ENCODE assay signal across 8 mouse cellular contexts in genomic region chr9:37576436-37576930, GRCm38 (mm10). TPM values are rescaled to one million over a fixed set of nuclear protein-coding genes. Genes with fewer than 3 reads are reported as not detected.
DNase-seq lines count a peak whose midpoint lies in the region; ATAC-seq lines count a peak whose summit lies in the region.

No protein-coding gene starts in this region.

- H3K27me3 ChIP-seq in embryonic facial prominence, embryonic 12.5 days, result 0 out of 2 replicates have a peak, but pooled peaks cover 3% of the 10 kb centered on the region

- 0 out of 2 replicates have a peak, but pooled peaks have one; percentile 22 for ATAC-seq in embryonic facial prominence, embryonic 12.5 days (ENCODE audit: insufficient number of reproducible peaks, insufficient read depth, low FRiP score, low TSS enrichment)
- ATAC-seq in megakaryocyte, adult 5-6 weeks (ENCODE audit: poor library complexity, severe bottlenecking), result peak; percentile 54
- no peak for ATAC-seq in inflammation-experienced regulatory T-cells, adult 6 months

- H3K36me3 ChIP-seq in embryonic facial prominence, embryonic 12.5 days, result no peaks in the 10 kb centered on the region

- no peak overlapping the region for H3K27ac ChIP-seq in embryonic facial prominence, embryonic 12.5 days

- H3K4me1 ChIP-seq in embryonic facial prominence, embryonic 12.5 days, result 0 out of 2 replicates have a peak, but pooled peaks cover 4% of the 10 kb centered on the region

- H3K9me3 ChIP-seq in embryonic facial prominence, embryonic 12.5 days, result no peaks in the 10 kb centered on the region

- H3K4me3 ChIP-seq in embryonic facial prominence, embryonic 12.5 days, result no peak overlapping the region

- no peak overlapping the region for H3K9ac ChIP-seq in embryonic facial prominence, embryonic 12.5 days

- DNase-seq in ovary, adult 18-20 months (ENCODE audit: low spot score), result peak; percentile 47
- DNase-seq in ovary, postnatal 10 days (ENCODE audit: low spot score), result no peak
- peak; percentile 4 to 14 for DNase-seq in kidney, postnatal 4 days
- DNase-seq in right cerebral cortex, postnatal 4 days, result peak; percentile 27
- DNase-seq in cerebellum, postnatal 14 days, result no peak

- WGBS in embryonic facial prominence, embryonic 12.5 days, result 22% methylated on average over 14 of the region's 14 CpGs

- peak overlapping the region; percentile 35 for H3K4me2 ChIP-seq in embryonic facial prominence, embryonic 12.5 days (replicated peaks)

RNA-seq across cellular contexts. Expression of gene Siae, which starts 21.0 kb away (rescaled TPM):
- 7.3 and 7.8 TPM in 2 replicates for polyA plus RNA-seq in embryonic facial prominence, embryonic 12.5 days (2016; fragmentation: Nextera tagmentation; extraction: Ambion mirVana)
- 10.2 and 10.9 TPM in 2 replicates for total RNA-seq in megakaryocyte, adult 5-6 weeks (2015)
- total RNA-seq in megakaryocyte, adult 5-6 weeks (2017), result 9.1 and 9.8 TPM in 2 replicates
- polyA plus RNA-seq in inflammation-experienced regulatory T-cells, adult 6 months (2017; shearing (Covaris generic)), result 10 to 100 TPM; 11.7 to 19.8 (median 13.9) TPM

RNA-seq across cellular contexts. Expression of gene Nrgn, which starts 23.8 kb away (rescaled TPM):
- 6.7 and 6.9 TPM in 2 replicates for polyA plus RNA-seq in embryonic facial prominence, embryonic 12.5 days (2016; fragmentation: Nextera tagmentation; extraction: Ambion mirVana)
- 0.25 and 1.4 TPM in 2 replicates for total RNA-seq in megakaryocyte, adult 5-6 weeks (2015)
- total RNA-seq in megakaryocyte, adult 5-6 weeks (2017), result not detected in 2 replicates
- polyA plus RNA-seq in inflammation-experienced regulatory T-cells, adult 6 months (2017; shearing (Covaris generic)), result 10 to 100 TPM in 1 of 3 experiments, under 1 TPM in 1, not detected in 1; 0.58 to 21.3 TPM

RNA-seq across cellular contexts. Expression of gene Spa17, which starts 37.0 kb away (rescaled TPM):
- 8.3 and 10.0 TPM in 2 replicates for polyA plus RNA-seq in embryonic facial prominence, embryonic 12.5 days (2016; fragmentation: Nextera tagmentation; extraction: Ambion mirVana)
- total RNA-seq in megakaryocyte, adult 5-6 weeks (2015), result 2.3 and 2.7 TPM in 2 replicates
- total RNA-seq in megakaryocyte, adult 5-6 weeks (2017), result 3.6 TPM in 1 of 2 replicates, not detected in the other
- 1 to 10 TPM in 2 of 3 experiments, not detected in 1; 1.2 to 1.4 TPM for polyA plus RNA-seq in inflammation-experienced regulatory T-cells, adult 6 months (2017; shearing (Covaris generic))

RNA-seq across cellular contexts. Expression of gene Vsig2, which starts 37.4 kb away (rescaled TPM):
- polyA plus RNA-seq in embryonic facial prominence, embryonic 12.5 days (2016; fragmentation: Nextera tagmentation; extraction: Ambion mirVana), result 1.0 and 1.1 TPM in 2 replicates
- not detected in 2 replicates for total RNA-seq in megakaryocyte, adult 5-6 weeks (2015)
- total RNA-seq in megakaryocyte, adult 5-6 weeks (2017), result not detected in 2 replicates
- under 1 TPM in 1 of 3 experiments, not detected in 2; 0.54 TPM for polyA plus RNA-seq in inflammation-experienced regulatory T-cells, adult 6 months (2017; shearing (Covaris generic))

RNA-seq across cellular contexts. Expression of gene Esam, which starts 48.6 kb away (rescaled TPM):
- polyA plus RNA-seq in embryonic facial prominence, embryonic 12.5 days (2016; fragmentation: Nextera tagmentation; extraction: Ambion mirVana), result 34.0 and 38.3 TPM in 2 replicates
- total RNA-seq in megakaryocyte, adult 5-6 weeks (2015), result 0.27 and 0.36 TPM in 2 replicates
- total RNA-seq in megakaryocyte, adult 5-6 weeks (2017), result not detected in 2 replicates
- polyA plus RNA-seq in inflammation-experienced regulatory T-cells, adult 6 months (2017; shearing (Covaris generic)), result under 1 TPM in 1 of 3 experiments, not detected in 2; 0.69 TPM

Comparison
In these comparisons a context has a peak if more than half of its experiments do, and no peak if none do; other contexts are left out.
1. DNase-seq: peak in ovary, adult 18-20 months (single experiment), kidney, postnatal 4 days (2 of 2) and right cerebral cortex, postnatal 4 days (single experiment); none in ovary, postnatal 10 days (single experiment) and cerebellum, postnatal 14 days (0 of 2).